Mouse (Mus musculus): ENCODE measurements around the gene Ubd. TPM values are rescaled to one million over a fixed set of nuclear protein-coding genes. Genes with fewer than 3 reads are reported as not detected.

Gene Ubd
- 34.0 and 39.1 TPM in 2 replicates for polyA plus RNA-seq (2012; rRNA removed)

GRCm38 (mm10) chr17:37193656-37194055 lies at the start of gene Ubd:
TSS of gene Ubd (plus strand) at chr17:37193892.
- Histone ChIP-seq H3K27ac (ENCODE audit: control insufficient read depth, insufficient read depth, low read length) (no peak within 1 kb of the TSS), H3K4me3 (ENCODE audit: control insufficient read depth, insufficient read depth, low read length) (no peak within 1 kb of the TSS), H3K27me3 (ENCODE audit: control insufficient read depth, insufficient read depth, low read length) (peaks cover 3% of the 10 kb centered on the region; the same call in 1 of the 2 replicates), H3K4me1 (replicated peaks; ENCODE audit: control insufficient read depth, insufficient read depth, low read length) (no peaks in the 10 kb centered on the region), H3K36me3 (ENCODE audit: control insufficient read depth, insufficient read depth, low read length) (no peaks in the 10 kb centered on the region)
- no peak for DNase-seq
- TF ChIP-seq POLR2A (IDR thresholded peaks at IDR 0.05; ENCODE audit: control insufficient read depth, extremely low read depth, insufficient read depth, low read length, poor library complexity) (no peak), CTCF (IDR thresholded peaks at IDR 0.05; ENCODE audit: borderline replicate concordance, control insufficient read depth, extremely low read depth, insufficient read depth, low read length, poor library complexity) (no peak)
- 88% methylated on average over 2 of the region's 2 CpGs for WGBS

DNA sequence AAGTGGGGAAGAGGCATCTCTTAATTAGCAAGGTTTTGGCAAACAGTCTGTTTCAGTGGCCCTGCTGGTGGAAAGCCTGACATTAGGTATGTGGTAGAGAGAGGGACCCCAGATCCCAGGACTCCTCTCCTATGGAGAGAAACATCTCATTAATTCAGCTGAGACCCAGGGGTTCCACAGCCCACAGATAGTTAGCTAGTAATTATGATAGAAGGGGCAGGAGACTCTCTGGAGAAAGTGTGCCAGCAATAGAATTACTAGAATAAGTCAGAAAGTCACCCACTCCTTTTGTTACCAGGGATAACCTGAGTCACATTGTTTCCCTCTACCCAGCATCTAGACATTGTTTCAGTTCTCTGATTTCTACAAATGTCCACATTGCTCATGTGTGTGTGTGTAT lies 32.3 kb upstream of the Ubd start, which contains the start of gene Olfr93:
Olfr93 (minus strand) TSS at position 101 of the 400 bp plus-strand sequence.
- no peaks in the 10 kb centered on the region for H3K4me1 ChIP-seq (replicated peaks; ENCODE audit: control insufficient read depth, insufficient read depth, low read length)
- no peak within 1 kb of the TSS for H3K4me3 ChIP-seq (ENCODE audit: control insufficient read depth, insufficient read depth, low read length)
- TF ChIP-seq CTCF (IDR thresholded peaks at IDR 0.05; ENCODE audit: borderline replicate concordance, control insufficient read depth, extremely low read depth, insufficient read depth, low read length, poor library complexity) = no peak
- no peak for TF ChIP-seq POLR2A (IDR thresholded peaks at IDR 0.05; ENCODE audit: control insufficient read depth, extremely low read depth, insufficient read depth, low read length, poor library complexity)
- no peak for DNase-seq
- H3K27ac ChIP-seq (ENCODE audit: control insufficient read depth, insufficient read depth, low read length) = no peak within 1 kb of the TSS
- no peaks in the 10 kb centered on the region for H3K27me3 ChIP-seq (ENCODE audit: control insufficient read depth, insufficient read depth, low read length)
- no peaks in the 10 kb centered on the region for H3K36me3 ChIP-seq (ENCODE audit: control insufficient read depth, insufficient read depth, low read length)

- Histone ChIP-seq H3K36me3 (ENCODE audit: control insufficient read depth, insufficient read depth, low read length) (no peaks in the 10 kb centered on the region), H3K4me1 (replicated peaks; ENCODE audit: control insufficient read depth, insufficient read depth, low read length) (no peaks in the 10 kb centered on the region), H3K4me3 (ENCODE audit: control insufficient read depth, insufficient read depth, low read length) (no peak overlapping the region), H3K27me3 (ENCODE audit: control insufficient read depth, insufficient read depth, low read length) (no peaks in the 10 kb centered on the region), H3K27ac (ENCODE audit: control insufficient read depth, insufficient read depth, low read length) (no peak overlapping the region)
- TF ChIP-seq CTCF (IDR thresholded peaks at IDR 0.05; ENCODE audit: borderline replicate concordance, control insufficient read depth, extremely low read depth, insufficient read depth, low read length, poor library complexity) (no peak), POLR2A (IDR thresholded peaks at IDR 0.05; ENCODE audit: control insufficient read depth, extremely low read depth, insufficient read depth, low read length, poor library complexity) (no peak)
- no peak for DNase-seq
- WGBS = 18% methylated on average over 6 of the region's 6 CpGs
Measured at GRCm38 (mm10) chr17:37185474-37185873, 8.2 kb upstream of the Ubd start.

GRCm38 (mm10) chr17:37190711-37191110 lies 3.0 kb upstream of the Ubd start:
- DNase-seq = no peak
- 82% methylated on average over 2 of the region's 2 CpGs for WGBS
- no peak for TF ChIP-seq POLR2A (IDR thresholded peaks at IDR 0.05; ENCODE audit: control insufficient read depth, extremely low read depth, insufficient read depth, low read length, poor library complexity)
- TF ChIP-seq CTCF (IDR thresholded peaks at IDR 0.05; ENCODE audit: borderline replicate concordance, control insufficient read depth, extremely low read depth, insufficient read depth, low read length, poor library complexity) = no peak
- H3K27ac ChIP-seq (ENCODE audit: control insufficient read depth, insufficient read depth, low read length) = no peak overlapping the region
- H3K4me3 ChIP-seq (ENCODE audit: control insufficient read depth, insufficient read depth, low read length) = no peak overlapping the region
- H3K27me3 ChIP-seq (ENCODE audit: control insufficient read depth, insufficient read depth, low read length) = no peaks in the 10 kb centered on the region
- no peaks in the 10 kb centered on the region for H3K36me3 ChIP-seq (ENCODE audit: control insufficient read depth, insufficient read depth, low read length)
- no peaks in the 10 kb centered on the region for H3K4me1 ChIP-seq (replicated peaks; ENCODE audit: control insufficient read depth, insufficient read depth, low read length)

DNA sequence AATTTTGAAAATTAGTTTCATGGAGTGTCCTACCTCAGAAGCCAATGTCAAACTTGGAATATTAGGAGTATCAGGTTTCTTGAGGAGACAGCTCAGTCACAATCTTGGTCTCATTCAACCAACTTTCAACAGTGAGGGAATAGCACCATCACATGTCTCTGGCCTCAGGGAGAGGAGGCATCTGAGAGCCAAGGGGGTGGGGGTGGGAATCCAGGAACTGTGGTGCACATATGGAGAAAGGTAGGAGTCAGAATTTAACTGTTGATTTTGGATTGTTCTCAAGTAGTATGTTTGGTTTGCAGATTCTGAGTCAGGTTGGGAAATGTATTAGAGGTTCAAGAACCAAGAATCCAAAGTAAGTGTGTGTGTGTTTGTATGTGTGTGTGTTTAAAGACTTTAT lies 660 bp upstream of the Ubd start:
- Histone ChIP-seq H3K4me3 (ENCODE audit: control insufficient read depth, insufficient read depth, low read length) (no peak overlapping the region), H3K27me3 (ENCODE audit: control insufficient read depth, insufficient read depth, low read length) (peaks cover 3% of the 10 kb centered on the region; the same call in 1 of the 2 replicates), H3K27ac (ENCODE audit: control insufficient read depth, insufficient read depth, low read length) (no peak overlapping the region), H3K4me1 (replicated peaks; ENCODE audit: control insufficient read depth, insufficient read depth, low read length) (no peaks in the 10 kb centered on the region), H3K36me3 (ENCODE audit: control insufficient read depth, insufficient read depth, low read length) (no peaks in the 10 kb centered on the region)
- no peak for DNase-seq
- no peak for TF ChIP-seq POLR2A (IDR thresholded peaks at IDR 0.05; ENCODE audit: control insufficient read depth, extremely low read depth, insufficient read depth, low read length, poor library complexity)
- no peak for TF ChIP-seq CTCF (IDR thresholded peaks at IDR 0.05; ENCODE audit: borderline replicate concordance, control insufficient read depth, extremely low read depth, insufficient read depth, low read length, poor library complexity)

DNA sequence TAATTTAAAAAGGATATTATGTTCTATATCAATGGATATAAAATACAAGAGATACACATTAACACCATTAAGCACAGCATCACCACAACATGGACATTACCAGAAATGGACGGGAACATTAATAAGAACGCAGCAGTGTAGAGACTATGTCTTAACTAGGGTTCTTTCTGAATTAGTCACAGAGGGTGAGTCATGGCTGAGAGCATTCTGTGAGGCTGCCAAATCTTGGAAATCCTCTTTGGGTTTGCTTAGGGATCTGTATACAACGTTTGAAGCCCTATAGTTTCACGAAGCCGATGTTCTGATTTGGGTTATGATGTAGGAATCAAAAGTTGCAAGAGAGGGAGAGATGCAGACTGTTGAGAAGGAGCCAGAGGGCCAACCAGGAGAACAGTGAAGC lies 1.1 kb downstream of the Ubd start:
- no peak overlapping the region for H3K27ac ChIP-seq (ENCODE audit: control insufficient read depth, insufficient read depth, low read length)
- DNase-seq = no peak
- WGBS = 85% methylated on average over 5 of the region's 5 CpGs
- TF ChIP-seq POLR2A (IDR thresholded peaks at IDR 0.05; ENCODE audit: control insufficient read depth, extremely low read depth, insufficient read depth, low read length, poor library complexity) (no peak), CTCF (IDR thresholded peaks at IDR 0.05; ENCODE audit: borderline replicate concordance, control insufficient read depth, extremely low read depth, insufficient read depth, low read length, poor library complexity) (no peak)
- H3K36me3 ChIP-seq (ENCODE audit: control insufficient read depth, insufficient read depth, low read length) = no peaks in the 10 kb centered on the region
- peaks cover 3% of the 10 kb centered on the region; the same call in 1 of the 2 replicates for H3K27me3 ChIP-seq (ENCODE audit: control insufficient read depth, insufficient read depth, low read length)
- no peak overlapping the region for H3K4me3 ChIP-seq (ENCODE audit: control insufficient read depth, insufficient read depth, low read length)
- H3K4me1 ChIP-seq (replicated peaks; ENCODE audit: control insufficient read depth, insufficient read depth, low read length) = no peaks in the 10 kb centered on the region

Data from thymus, adult 2 months (tissue).